Mouse (Mus musculus): ENCODE data around the gene Extl1. TPM values are rescaled to one million over a fixed set of nuclear protein-coding genes. Genes with fewer than 3 reads are reported as not detected.

Extl1 gene
- polyA plus RNA-seq, 1 experiment, result 0.56 TPM

DNA sequence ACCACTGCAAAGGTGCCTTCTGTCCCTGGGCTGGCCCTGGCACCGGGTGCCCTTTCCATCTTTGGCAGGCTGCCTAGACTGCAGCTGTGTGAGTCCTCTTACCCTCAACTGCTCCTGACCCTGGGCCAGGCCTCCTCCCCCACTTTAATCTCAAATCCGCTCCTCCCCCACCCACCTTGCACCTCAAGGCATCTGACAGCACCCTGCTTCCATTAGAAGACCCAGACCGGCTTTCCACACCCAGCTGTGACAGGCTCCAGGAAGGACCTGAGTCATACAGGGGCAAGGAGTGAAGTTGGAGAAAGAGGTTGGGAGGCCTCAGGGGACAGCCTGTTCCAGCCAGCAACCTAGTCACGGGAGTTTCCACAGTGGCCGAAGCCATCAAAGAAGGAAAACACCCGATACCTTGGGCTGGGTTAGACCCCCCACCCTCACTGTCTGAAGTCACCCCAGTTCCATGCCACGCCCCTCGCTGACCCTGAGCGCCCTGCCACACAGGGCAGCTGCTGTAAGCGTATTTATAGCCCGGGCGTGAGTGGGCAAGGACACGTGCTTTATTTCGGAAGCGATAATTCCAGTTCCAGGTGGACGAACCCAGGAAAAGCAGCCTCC, 27.7 kb downstream of the Extl1 start:
- no peak overlapping the region for H3K27ac ChIP-seq (ENCODE audit: insufficient read depth, low read depth, low read length)
- no peak for TF ChIP-seq CTCF (IDR thresholded peaks at IDR 0.05; ENCODE audit: low read depth, low read length)
- TF ChIP-seq POLR2A (IDR thresholded peaks at IDR 0.05; ENCODE audit: borderline replicate concordance, low read depth, low read length), result no peak
- no peak overlapping the region for H3K4me3 ChIP-seq (ENCODE audit: insufficient read depth, low read length)
- H3K4me1 ChIP-seq (ENCODE audit: control insufficient read depth, insufficient read depth, low read length), result peaks cover 10% of the 10 kb centered on the region

DNA sequence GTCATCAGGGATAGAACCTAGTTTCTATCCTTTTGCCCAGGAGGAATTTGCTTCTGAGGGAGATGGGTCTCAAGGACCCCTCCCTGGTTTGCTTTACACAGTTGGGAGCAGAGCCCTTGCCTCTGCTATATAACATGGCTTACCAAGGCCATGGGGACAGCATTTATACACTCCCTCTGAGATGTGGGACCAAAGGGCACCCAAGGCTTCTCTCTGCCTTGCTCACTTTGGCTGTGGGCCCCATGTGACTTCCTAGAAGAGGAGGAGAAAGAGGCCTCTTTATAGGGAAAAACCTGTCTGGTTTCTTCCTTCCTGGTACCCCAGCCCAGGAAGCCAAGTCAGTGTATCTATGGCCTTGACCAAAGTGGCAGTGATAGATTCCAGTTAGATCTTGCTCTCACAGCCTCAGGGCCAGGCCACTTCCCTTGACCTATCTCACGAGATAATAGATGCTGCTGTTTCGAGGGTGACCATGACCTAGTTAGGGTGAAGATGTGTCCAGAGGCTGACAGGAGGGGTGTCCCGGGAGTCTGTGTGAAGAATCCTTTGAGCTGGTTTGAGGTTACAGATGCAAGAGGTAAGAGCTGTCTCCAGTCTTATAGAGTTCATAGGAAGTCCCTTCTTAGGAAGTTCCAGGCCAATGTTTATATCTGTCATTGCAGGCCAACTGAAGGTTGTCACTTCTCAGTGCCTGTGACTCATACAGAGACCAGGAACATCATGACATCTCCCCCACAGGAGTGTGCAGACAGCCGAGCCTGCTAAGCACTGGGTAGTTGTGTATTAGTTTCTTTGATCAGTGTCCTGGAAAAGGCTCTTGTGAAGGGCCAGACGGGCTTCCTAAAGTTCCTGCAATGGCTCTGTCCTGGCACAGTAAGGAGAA, 29.9 kb downstream of the Extl1 start:
- no peak overlapping the region for H3K27ac ChIP-seq (ENCODE audit: insufficient read depth, low read depth, low read length)
- peaks cover 10% of the 10 kb centered on the region for H3K4me1 ChIP-seq (ENCODE audit: control insufficient read depth, insufficient read depth, low read length)
- no peak overlapping the region for H3K4me3 ChIP-seq (ENCODE audit: insufficient read depth, low read length)
- TF ChIP-seq CTCF (IDR thresholded peaks at IDR 0.05; ENCODE audit: low read depth, low read length) (no peak), POLR2A (IDR thresholded peaks at IDR 0.05; ENCODE audit: borderline replicate concordance, low read depth, low read length) (no peak)

DNA sequence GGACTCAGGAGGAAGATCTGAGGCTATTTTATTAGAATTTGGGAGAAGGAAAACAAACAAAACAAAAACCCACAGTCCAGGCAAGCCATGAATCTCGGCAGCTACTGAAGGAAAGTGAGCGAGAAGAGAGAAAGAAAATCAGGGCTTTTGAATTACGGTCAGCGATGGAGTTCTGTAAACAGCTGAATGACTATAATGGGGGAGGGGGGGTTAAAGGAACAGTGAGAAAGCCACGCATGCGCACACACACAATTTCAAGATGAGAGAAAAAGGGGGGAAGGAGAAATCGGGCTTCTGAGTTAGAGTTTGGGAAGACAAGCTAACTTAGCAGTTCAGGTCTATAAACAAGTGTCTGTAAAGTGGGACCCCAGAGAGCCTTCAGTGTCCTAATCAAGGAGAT, 30.7 kb downstream of the Extl1 start:
- no peak for TF ChIP-seq POLR2A (IDR thresholded peaks at IDR 0.05; ENCODE audit: borderline replicate concordance, low read depth, low read length)
- TF ChIP-seq CTCF (IDR thresholded peaks at IDR 0.05; ENCODE audit: low read depth, low read length), result no peak
- Histone ChIP-seq H3K4me1 (ENCODE audit: control insufficient read depth, insufficient read depth, low read length) (peaks cover 10% of the 10 kb centered on the region), H3K27ac (ENCODE audit: insufficient read depth, low read depth, low read length) (no peak overlapping the region), H3K4me3 (ENCODE audit: insufficient read depth, low read length) (no peak overlapping the region)

DNA sequence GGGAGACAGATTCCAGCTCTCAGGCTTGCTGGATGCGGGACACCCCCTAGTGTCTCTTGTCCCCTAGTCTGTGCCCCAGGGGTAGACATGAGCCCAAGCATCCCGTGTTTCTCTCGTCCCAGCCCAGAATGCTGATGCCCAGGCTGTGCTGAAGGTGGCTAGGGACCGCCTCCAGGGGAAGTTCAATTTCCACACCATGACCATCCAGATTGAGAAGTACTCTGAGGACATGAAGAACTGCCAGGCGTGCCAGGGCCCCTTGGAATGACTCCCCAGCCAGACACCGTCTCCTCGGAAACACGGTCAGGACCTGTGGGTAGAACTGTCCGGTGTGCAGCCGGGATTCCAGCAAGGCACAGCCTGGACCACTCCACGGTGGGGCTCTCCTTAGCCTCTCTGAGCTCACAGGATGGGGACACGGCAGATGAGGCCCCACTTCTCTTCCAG, 31.4 kb downstream of the Extl1 start:
- Histone ChIP-seq H3K4me1 (ENCODE audit: control insufficient read depth, insufficient read depth, low read length) (peaks cover 10% of the 10 kb centered on the region), H3K27ac (ENCODE audit: insufficient read depth, low read depth, low read length) (no peak overlapping the region), H3K4me3 (ENCODE audit: insufficient read depth, low read length) (no peak overlapping the region)
- TF ChIP-seq POLR2A (IDR thresholded peaks at IDR 0.05; ENCODE audit: borderline replicate concordance, low read depth, low read length) (no peak), CTCF (IDR thresholded peaks at IDR 0.05; ENCODE audit: low read depth, low read length) (no peak)

DNA sequence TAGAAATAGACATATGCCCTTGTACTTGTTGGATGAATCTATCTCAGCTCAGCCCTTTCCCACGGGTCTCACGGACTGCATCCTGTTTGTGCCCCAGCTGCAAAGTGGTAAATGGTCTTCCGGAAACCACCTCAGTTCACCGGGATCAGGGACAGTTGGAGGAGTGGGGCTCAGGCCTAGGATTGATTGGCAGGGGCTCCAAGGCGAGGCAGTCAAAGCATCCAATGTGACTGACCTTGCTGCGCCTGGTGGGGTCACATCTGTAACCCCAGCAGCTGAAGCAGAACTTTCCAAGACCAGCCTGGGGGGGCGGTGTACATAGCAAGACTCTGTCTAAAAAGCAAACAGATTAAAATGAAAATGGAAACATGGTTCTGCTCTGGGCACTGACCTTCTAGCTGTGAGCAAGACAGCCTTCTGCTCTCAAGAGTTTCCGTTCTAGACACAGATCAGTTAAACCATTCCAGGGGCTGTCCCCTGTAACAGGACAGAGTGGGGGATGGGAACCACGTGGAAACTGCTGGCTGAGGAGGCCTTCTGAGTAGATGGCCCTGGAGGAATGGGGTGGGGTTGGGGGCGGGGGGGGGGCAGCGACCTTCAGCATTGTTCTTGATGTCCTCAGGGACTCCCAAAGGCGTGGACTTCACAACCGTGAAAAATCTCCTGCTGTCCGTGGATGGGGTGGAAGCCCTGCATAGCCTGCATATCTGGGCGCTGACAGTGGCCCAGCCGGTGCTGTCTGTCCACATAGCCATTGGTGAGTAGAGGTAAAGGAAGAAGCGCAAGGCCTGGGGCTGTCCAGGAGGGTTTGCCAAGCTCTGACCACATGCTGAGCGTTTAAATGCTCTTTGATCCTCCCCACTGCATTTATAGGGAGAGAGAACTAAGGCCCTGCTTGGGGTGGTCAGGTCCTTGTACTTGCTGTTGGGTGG, 32.1 kb downstream of the Extl1 start:
- TF ChIP-seq CTCF (IDR thresholded peaks at IDR 0.05; ENCODE audit: low read depth, low read length) (no peak), POLR2A (IDR thresholded peaks at IDR 0.05; ENCODE audit: borderline replicate concordance, low read depth, low read length) (no peak)
- no peak overlapping the region for H3K27ac ChIP-seq (ENCODE audit: insufficient read depth, low read depth, low read length)
- no peak overlapping the region for H3K4me3 ChIP-seq (ENCODE audit: insufficient read depth, low read length)
- H3K4me1 ChIP-seq (ENCODE audit: control insufficient read depth, insufficient read depth, low read length), result peaks cover 10% of the 10 kb centered on the region

DNA sequence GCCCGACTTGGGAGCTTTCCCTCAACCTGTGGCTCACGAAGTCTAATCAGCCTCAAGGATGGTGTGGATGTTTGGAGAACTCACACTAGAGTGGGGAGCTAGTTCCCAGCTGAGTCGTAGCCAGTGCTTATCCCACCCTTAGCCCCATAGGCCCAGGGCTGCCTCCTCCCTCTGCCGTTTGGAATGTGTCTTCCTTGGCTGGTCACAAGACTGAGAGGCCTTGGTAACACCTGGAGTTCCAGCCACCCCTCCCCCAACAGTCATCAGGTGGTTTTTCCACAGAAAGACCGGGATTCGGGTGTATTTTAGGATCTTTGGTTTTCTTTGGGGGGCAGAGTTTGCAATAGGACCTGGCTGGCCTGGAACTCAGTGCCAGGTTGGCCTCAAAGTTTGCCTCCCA, 33.0 kb downstream of the Extl1 start:
- peaks cover 10% of the 10 kb centered on the region for H3K4me1 ChIP-seq (ENCODE audit: control insufficient read depth, insufficient read depth, low read length)
- no peak overlapping the region for H3K4me3 ChIP-seq (ENCODE audit: insufficient read depth, low read length)
- no peak overlapping the region for H3K27ac ChIP-seq (ENCODE audit: insufficient read depth, low read depth, low read length)
- no peak for TF ChIP-seq POLR2A (IDR thresholded peaks at IDR 0.05; ENCODE audit: borderline replicate concordance, low read depth, low read length)
- TF ChIP-seq CTCF (IDR thresholded peaks at IDR 0.05; ENCODE audit: low read depth, low read length), result no peak

DNA sequence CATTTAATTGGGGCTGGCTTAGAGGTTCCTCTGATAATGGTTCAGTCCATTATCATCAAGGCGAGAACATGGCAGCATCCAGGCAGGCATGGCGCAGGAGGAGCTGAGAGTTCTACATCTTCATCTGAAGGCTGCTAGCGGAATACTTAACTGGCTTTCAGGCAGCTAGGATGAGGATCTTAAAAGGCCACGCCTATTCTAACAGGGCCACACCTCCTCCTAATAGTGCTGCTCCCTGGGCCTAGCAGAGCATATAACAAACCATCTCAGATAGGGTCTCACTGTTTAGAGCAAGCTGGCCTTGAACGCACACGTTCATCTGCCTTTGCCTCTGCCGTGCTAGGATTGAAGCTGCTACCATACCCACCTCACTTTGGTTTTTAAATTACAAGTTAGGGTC, 33.8 kb downstream of the Extl1 start:
- H3K4me3 ChIP-seq (ENCODE audit: insufficient read depth, low read length), result no peak overlapping the region
- no peak overlapping the region for H3K27ac ChIP-seq (ENCODE audit: insufficient read depth, low read depth, low read length)
- peaks cover 10% of the 10 kb centered on the region for H3K4me1 ChIP-seq (ENCODE audit: control insufficient read depth, insufficient read depth, low read length)
- no peak for TF ChIP-seq POLR2A (IDR thresholded peaks at IDR 0.05; ENCODE audit: borderline replicate concordance, low read depth, low read length)
- no peak for TF ChIP-seq CTCF (IDR thresholded peaks at IDR 0.05; ENCODE audit: low read depth, low read length)

DNA sequence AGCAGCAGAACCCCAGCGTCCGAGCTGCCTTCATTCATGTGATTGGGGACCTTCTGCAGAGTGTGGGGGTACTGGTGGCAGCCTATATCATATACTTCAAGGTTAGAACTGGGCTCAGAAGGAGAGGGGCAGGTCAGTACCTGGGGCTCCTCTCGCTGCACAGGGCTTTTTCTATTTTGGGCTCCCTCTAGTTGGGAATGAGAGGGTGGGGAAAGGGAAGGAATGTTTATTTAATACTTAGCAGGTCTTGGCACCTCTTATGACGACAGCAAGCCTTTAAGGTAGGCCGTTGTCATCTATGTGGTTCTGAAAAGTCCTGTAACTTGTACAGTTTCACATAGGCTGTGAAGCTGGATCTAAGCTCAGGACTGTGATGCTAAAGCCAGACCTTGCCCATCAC, 35.1 kb downstream of the Extl1 start:
- Histone ChIP-seq H3K27ac (ENCODE audit: insufficient read depth, low read depth, low read length) (no peak overlapping the region), H3K4me3 (ENCODE audit: insufficient read depth, low read length) (no peak overlapping the region), H3K4me1 (ENCODE audit: control insufficient read depth, insufficient read depth, low read length) (peaks cover 1% of the 10 kb centered on the region; the same call in 1 of the 2 replicates)
- no peak for TF ChIP-seq CTCF (IDR thresholded peaks at IDR 0.05; ENCODE audit: low read depth, low read length)
- TF ChIP-seq POLR2A (IDR thresholded peaks at IDR 0.05; ENCODE audit: borderline replicate concordance, low read depth, low read length), result no peak

DNA sequence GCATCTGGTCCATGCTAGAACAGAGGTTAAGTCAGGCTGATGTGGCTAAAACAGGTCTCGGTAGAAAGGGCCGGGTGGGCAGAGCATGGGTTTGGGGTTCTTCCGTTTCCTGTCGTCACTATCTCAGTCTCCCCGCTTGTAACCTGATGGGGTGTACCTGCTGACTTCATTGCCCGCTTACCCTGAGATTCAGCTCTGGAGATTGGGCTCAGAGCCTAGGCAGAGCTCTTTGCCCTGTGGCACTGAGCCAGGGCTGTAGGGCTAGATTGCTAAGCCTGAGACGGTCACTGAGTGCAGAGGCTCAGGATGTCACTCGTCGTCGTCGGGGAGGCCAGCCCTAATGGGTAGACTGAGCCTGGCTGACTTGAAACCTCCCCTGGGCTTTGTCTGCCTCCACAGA, 35.6 kb downstream of the Extl1 start:
- Histone ChIP-seq H3K27ac (ENCODE audit: insufficient read depth, low read depth, low read length) (no peak overlapping the region), H3K4me1 (ENCODE audit: control insufficient read depth, insufficient read depth, low read length) (no peaks in the 10 kb centered on the region), H3K4me3 (ENCODE audit: insufficient read depth, low read length) (no peak overlapping the region)
- TF ChIP-seq POLR2A (IDR thresholded peaks at IDR 0.05; ENCODE audit: borderline replicate concordance, low read depth, low read length) (no peak), CTCF (IDR thresholded peaks at IDR 0.05; ENCODE audit: low read depth, low read length) (no peak)
